In the genomic region with DNA sequence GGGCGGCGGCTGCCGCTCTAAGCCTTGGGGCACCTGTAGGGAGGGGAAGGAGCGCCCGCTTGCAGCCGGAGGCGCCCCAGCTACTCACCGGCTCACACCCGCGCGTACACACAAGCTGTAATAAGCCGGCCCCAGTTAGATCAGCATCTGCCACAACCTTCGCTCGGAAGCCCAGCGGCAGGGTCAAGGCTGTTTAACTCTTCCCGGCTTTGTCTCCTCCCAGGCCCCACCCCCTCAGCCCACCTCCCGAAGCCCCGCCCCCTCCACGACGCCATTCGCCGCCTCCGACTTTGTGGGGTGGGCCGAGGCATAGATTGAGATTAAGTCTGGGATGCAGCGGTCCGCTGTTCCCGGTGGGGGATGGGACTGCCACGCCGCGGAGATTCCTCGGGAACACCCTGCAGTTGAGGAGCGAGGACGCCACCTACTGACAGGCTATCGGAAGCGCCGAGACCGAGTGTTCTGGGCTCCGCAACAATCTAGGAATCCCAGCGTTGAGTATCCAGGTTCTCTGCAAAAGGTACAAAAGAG, we compare ENCODE assay signal across 7 mouse cellular contexts. TPM values are rescaled to one million over a fixed set of nuclear protein-coding genes. Genes with fewer than 3 reads are reported as not detected.
DNase-seq lines count a peak whose midpoint lies in the region; ATAC-seq lines count a peak whose summit lies in the region.

No protein-coding gene starts in this region.

- ATAC-seq in limb, embryonic 11.5 days (ENCODE audit: insufficient number of reproducible peaks, low FRiP score, low TSS enrichment, low read depth) = peak; percentile 93
- ATAC-seq in midbrain, embryonic 14.5 days (ENCODE audit: low FRiP score, low TSS enrichment) = peak; percentile 96

- peaks cover 9% of the 10 kb centered on the region for H3K36me3 ChIP-seq in embryonic facial prominence, embryonic 10.5 days (replicated peaks)
- peaks cover under 1% of the 10 kb centered on the region; the same call in 1 of the 2 replicates for H3K36me3 ChIP-seq in limb, embryonic 11.5 days (ENCODE audit: control insufficient read depth, insufficient read depth, low read length)
- peaks cover 7% of the 10 kb centered on the region for H3K36me3 ChIP-seq in midbrain, embryonic 14.5 days (ENCODE audit: control insufficient read depth, insufficient read depth, low read length)

- under 1% methylated on average over 39 of the region's 39 CpGs for WGBS in embryonic facial prominence, embryonic 10.5 days
- WGBS in limb, embryonic 11.5 days = under 1% methylated on average over 39 of the region's 39 CpGs
- WGBS in midbrain, embryonic 14.5 days = under 1% methylated on average over 39 of the region's 39 CpGs

- peaks cover 22% of the 10 kb centered on the region for H3K4me1 ChIP-seq in embryonic facial prominence, embryonic 10.5 days
- H3K4me1 ChIP-seq in limb, embryonic 11.5 days (ENCODE audit: control insufficient read depth, insufficient read depth, low read length) = 0 out of 2 replicates have a peak, but pooled peaks cover 2% of the 10 kb centered on the region
- peaks cover 33% of the 10 kb centered on the region for H3K4me1 ChIP-seq in midbrain, embryonic 14.5 days (ENCODE audit: control insufficient read depth, insufficient read depth, low read length)

- no peaks in the 10 kb centered on the region for H3K9me3 ChIP-seq in embryonic facial prominence, embryonic 10.5 days
- H3K9me3 ChIP-seq in limb, embryonic 11.5 days (ENCODE audit: control insufficient read depth, low read length) = no peaks in the 10 kb centered on the region
- no peaks in the 10 kb centered on the region for H3K9me3 ChIP-seq in midbrain, embryonic 14.5 days (ENCODE audit: control insufficient read depth, low read length)

- no peaks in the 10 kb centered on the region for H3K27me3 ChIP-seq in embryonic facial prominence, embryonic 10.5 days (replicated peaks; ENCODE audit: low read depth, poor library complexity, severe bottlenecking)
- H3K27me3 ChIP-seq in limb, embryonic 11.5 days (ENCODE audit: control insufficient read depth, insufficient read depth, low read length) = no peaks in the 10 kb centered on the region
- H3K27me3 ChIP-seq in midbrain, embryonic 14.5 days (ENCODE audit: control insufficient read depth, insufficient read depth, low read length) = no peaks in the 10 kb centered on the region

- H3K4me2 ChIP-seq in limb, embryonic 11.5 days (ENCODE audit: low read depth, severe bottlenecking) = peak overlapping the region; percentile 60
- peak overlapping the region; percentile 64 for H3K4me2 ChIP-seq in midbrain, embryonic 14.5 days (ENCODE audit: low read length)

- H3K4me3 ChIP-seq in embryonic facial prominence, embryonic 10.5 days = peak overlapping the region; percentile 81
- H3K4me3 ChIP-seq in limb, embryonic 11.5 days (ENCODE audit: low read depth, low read length) = peak overlapping the region; percentile 72
- H3K4me3 ChIP-seq in midbrain, embryonic 14.5 days (replicated peaks; ENCODE audit: low read depth, low read length) = peak overlapping the region; percentile 65

- DNase-seq in adrenal gland, postnatal 10 days = peak; percentile 99
- peak; percentile 99 for DNase-seq in embryonic facial prominence, embryonic 10.5 days (ENCODE audit: low spot score)
- peak; percentile 100 for DNase-seq in heart, adult 11 months
- peak; percentile 98 for DNase-seq in kidney, adult 18-20 months
- DNase-seq in limb, embryonic 11.5 days (ENCODE audit: low spot score) = peak; percentile 99
- DNase-seq in midbrain, embryonic 14.5 days = peak; percentile 98
- peak; percentile 80 to 88 for DNase-seq in spleen, adult 18-20 months

- H3K9ac ChIP-seq in limb, embryonic 11.5 days (ENCODE audit: low read length) = peak overlapping the region; percentile 81
- peak overlapping the region; percentile 78 for H3K9ac ChIP-seq in midbrain, embryonic 14.5 days (replicated peaks; ENCODE audit: low read length)

- H3K27ac ChIP-seq in embryonic facial prominence, embryonic 10.5 days (replicated peaks) = peak overlapping the region; percentile 96
- peak overlapping the region; percentile 90 for H3K27ac ChIP-seq in limb, embryonic 11.5 days (replicated peaks; ENCODE audit: low read depth, low read length)
- H3K27ac ChIP-seq in midbrain, embryonic 14.5 days (replicated peaks; ENCODE audit: low read depth, low read length) = peak overlapping the region; percentile 94

RNA-seq across cellular contexts. Expression of a gene that starts 7.3 kb away (rescaled TPM):
- total RNA-seq in adrenal gland, postnatal 10 days (2021) = 100 to 1,000 TPM; 272 to 322 TPM
- polyA plus RNA-seq in embryonic facial prominence, embryonic 10.5 days (2016; fragmentation: Nextera tagmentation; extraction: Ambion mirVana) = 228 and 231 TPM in 2 replicates
- polyA plus RNA-seq in limb, embryonic 11.5 days (2014; fragmentation: Nextera tagmentation; extraction: Ambion mirVana) = 174 and 176 TPM in 2 replicates
- polyA plus RNA-seq in midbrain, embryonic 14.5 days (2014; fragmentation: Nextera tagmentation; extraction: Ambion mirVana) = 494 and 592 TPM in 2 replicates

RNA-seq across cellular contexts. Expression of a gene that starts 7.5 kb away (rescaled TPM):
- total RNA-seq in adrenal gland, postnatal 10 days (2021) = 10 to 100 TPM; 22.8 to 26.2 TPM
- polyA plus RNA-seq in embryonic facial prominence, embryonic 10.5 days (2016; fragmentation: Nextera tagmentation; extraction: Ambion mirVana) = 13.5 and 13.7 TPM in 2 replicates
- 16.3 and 16.5 TPM in 2 replicates for polyA plus RNA-seq in limb, embryonic 11.5 days (2014; fragmentation: Nextera tagmentation; extraction: Ambion mirVana)
- 18.8 and 22.4 TPM in 2 replicates for polyA plus RNA-seq in midbrain, embryonic 14.5 days (2014; fragmentation: Nextera tagmentation; extraction: Ambion mirVana)

RNA-seq across cellular contexts. Expression of a gene that starts 56.0 kb away (rescaled TPM):
- under 1 TPM; 0.24 to 0.36 TPM for total RNA-seq in adrenal gland, postnatal 10 days (2021)
- polyA plus RNA-seq in embryonic facial prominence, embryonic 10.5 days (2016; fragmentation: Nextera tagmentation; extraction: Ambion mirVana) = 0.50 and 0.56 TPM in 2 replicates
- 0.33 and 0.40 TPM in 2 replicates for polyA plus RNA-seq in limb, embryonic 11.5 days (2014; fragmentation: Nextera tagmentation; extraction: Ambion mirVana)
- 0.57 and 0.80 TPM in 2 replicates for polyA plus RNA-seq in midbrain, embryonic 14.5 days (2014; fragmentation: Nextera tagmentation; extraction: Ambion mirVana)

RNA-seq across cellular contexts. Expression of a gene that starts 59.6 kb away (rescaled TPM):
- not detected for total RNA-seq in adrenal gland, postnatal 10 days (2021)
- not detected in 2 replicates for polyA plus RNA-seq in embryonic facial prominence, embryonic 10.5 days (2016; fragmentation: Nextera tagmentation; extraction: Ambion mirVana)
- polyA plus RNA-seq in limb, embryonic 11.5 days (2014; fragmentation: Nextera tagmentation; extraction: Ambion mirVana) = not detected in 2 replicates
- not detected in 2 replicates for polyA plus RNA-seq in midbrain, embryonic 14.5 days (2014; fragmentation: Nextera tagmentation; extraction: Ambion mirVana)

Comparison
In these comparisons a context has a peak if more than half of its experiments do, and no peak if none do; other contexts are left out.
1. Peak in every context shown above with its lines: DNase-seq, ATAC-seq, H3K4me3 ChIP-seq and H3K27ac ChIP-seq.